Mouse (Mus musculus) intestine, embryonic 15.5 days (tissue): ENCODE results near the gene Nid2. TPM values are rescaled to one million over a fixed set of nuclear protein-coding genes. Genes with fewer than 3 reads are reported as not detected.

Source experiments
- ATAC-seq: fragments of 200-750 bp; cut with Nextera tagmentation; 2 replicates; pipeline ENCODE4 v1.8.0; 2017; ENCODE audit warnings: moderate TSS enrichment, moderate library complexity
- H3K27ac ChIP-seq: fragments of 300-500 bp; sonication (generic); 2 replicates; pipeline ENCODE4 v1.5.1; 2015; ENCODE audit warnings: mild to moderate bottlenecking, inconsistent platforms
- H3K27me3 ChIP-seq: fragments of 300-500 bp; sonication (generic); replicated peaks from 2 replicates; pipeline ENCODE4 v1.6.1; 2015; ENCODE audit warnings: inconsistent platforms
- H3K36me3 ChIP-seq: fragments of 300-500 bp; sonication (generic); 2 replicates; pipeline ENCODE4 v1.6.1; 2015; ENCODE audit warnings: inconsistent platforms
- H3K4me1 ChIP-seq: fragments of 300-500 bp; sonication (generic); replicated peaks from 2 replicates; pipeline ENCODE4 v1.6.1; 2015; ENCODE audit warnings: inconsistent platforms
- H3K4me2 ChIP-seq: fragments of 300-500 bp; sonication (generic); replicated peaks from 2 replicates; pipeline ENCODE4 v1.6.1; 2015; ENCODE audit warnings: mild to moderate bottlenecking, inconsistent platforms
- H3K4me3 ChIP-seq: fragments of 300-500 bp; sonication (generic); replicated peaks from 2 replicates; pipeline ENCODE4 v1.5.1; 2015; ENCODE audit warnings: inconsistent platforms
- H3K9ac ChIP-seq: fragments of 300-500 bp; sonication (generic); 2 replicates; pipeline ENCODE4 v1.6.1; 2015; ENCODE audit warnings: inconsistent platforms
- H3K9me3 ChIP-seq: fragments of 300-500 bp; sonication (generic); 2 replicates; pipeline ENCODE4 v1.6.1; 2016; ENCODE audit warnings: inconsistent platforms
- WGBS: fragments of 180-500 bp; shearing (Covaris S2); methylation state at CpG from one replicate; pipeline ENCODE4 v1.1.7; 2015; 5-methylcytosine and 5-hydroxymethylcytosine counted together
- polyA plus RNA-seq: library from polyadenylated mRNA; unstranded; fragments of >200 nt; fragmentation: Nextera tagmentation; extraction: Ambion mirVana; gene quantifications from 2 replicates; pipeline ENCODE4 v1.2.1, GENCODE M21; 2015

Nid2 gene
- polyA plus RNA-seq, 1 experiment from 2014 or later, result 76.8 TPM

GRCm38 (mm10) chr14:19771173-19771572 lies 20.1 kb downstream of the Nid2 start:
- WGBS, result 79% methylated on average over 7 of the region's 7 CpGs
- no peak overlapping the region for H3K9ac ChIP-seq

GRCm38 (mm10) chr14:19774036-19774628 lies 23.1 kb downstream of the Nid2 start:
- Histone ChIP-seq H3K27me3 (no peaks in the 10 kb centered on the region), H3K9ac (no peak overlapping the region), H3K4me2 (no peak overlapping the region), H3K36me3 (peaks cover 4% of the 10 kb centered on the region; the same call in 1 of the 2 replicates), H3K4me1 (peaks cover 5% of the 10 kb centered on the region; the same call in 1 of the 2 replicates), H3K27ac (no peak overlapping the region), H3K4me3 (no peak overlapping the region), H3K9me3 (no peaks in the 10 kb centered on the region)
- ATAC-seq, result no peak
- 69% methylated on average over 13 of the region's 13 CpGs for WGBS

More at GRCm38 (mm10) chr14:19771173-19771572, 20.1 kb downstream of the Nid2 start:
- Histone ChIP-seq H3K4me3 (no peak overlapping the region), H3K4me2 (no peak overlapping the region), H3K27me3 (no peaks in the 10 kb centered on the region), H3K36me3 (no peaks in the 10 kb centered on the region), H3K27ac (no peak overlapping the region), H3K4me1 (peaks cover 8% of the 10 kb centered on the region; the same call in 1 of the 2 replicates), H3K9me3 (no peaks in the 10 kb centered on the region)
- no peak for ATAC-seq

GRCm38 (mm10) chr14:19775491-19775890 lies 24.4 kb downstream of the Nid2 start:
- peaks cover 8% of the 10 kb centered on the region; the same call in 1 of the 2 replicates for H3K36me3 ChIP-seq
- H3K4me1 ChIP-seq, result no peaks in the 10 kb centered on the region
- H3K4me2 ChIP-seq, result no peak overlapping the region
- peak; percentile 78 for ATAC-seq
- H3K4me3 ChIP-seq, result no peak overlapping the region
- no peak overlapping the region for H3K27ac ChIP-seq
- WGBS, result 65% methylated on average over 4 of the region's 4 CpGs
- H3K27me3 ChIP-seq, result no peaks in the 10 kb centered on the region
- no peak overlapping the region for H3K9ac ChIP-seq
- H3K9me3 ChIP-seq, result no peaks in the 10 kb centered on the region

GRCm38 (mm10) chr14:19776179-19776578 lies 25.1 kb downstream of the Nid2 start:
- no peak for ATAC-seq
- H3K9ac ChIP-seq, result no peak overlapping the region
- peaks cover 8% of the 10 kb centered on the region; the same call in 1 of the 2 replicates for H3K36me3 ChIP-seq
- WGBS, result 89% methylated on average over 5 of the region's 5 CpGs
- H3K4me2 ChIP-seq, result no peak overlapping the region
- H3K4me3 ChIP-seq, result no peak overlapping the region
- no peaks in the 10 kb centered on the region for H3K4me1 ChIP-seq
- no peaks in the 10 kb centered on the region for H3K27me3 ChIP-seq
- H3K9me3 ChIP-seq, result no peaks in the 10 kb centered on the region
- H3K27ac ChIP-seq, result no peak overlapping the region

- no peak overlapping the region for H3K27ac ChIP-seq
- WGBS, result 52% methylated on average over 6 of the region's 6 CpGs
- peak; percentile 61 for ATAC-seq
Observed at GRCm38 (mm10) chr14:19776890-19777289, 25.8 kb downstream of the Nid2 start.

GRCm38 (mm10) chr14:19777365-19777764 lies 26.3 kb downstream of the Nid2 start:
- peaks cover 9% of the 10 kb centered on the region; the same call in 1 of the 2 replicates for H3K36me3 ChIP-seq
- no peak for ATAC-seq
- no peak overlapping the region for H3K27ac ChIP-seq
- H3K27me3 ChIP-seq, result no peaks in the 10 kb centered on the region
- H3K9ac ChIP-seq, result no peak overlapping the region
- no peak overlapping the region for H3K4me3 ChIP-seq
- no peaks in the 10 kb centered on the region for H3K9me3 ChIP-seq
- 89% methylated on average over 6 of the region's 6 CpGs for WGBS
- no peak overlapping the region for H3K4me2 ChIP-seq
- no peaks in the 10 kb centered on the region for H3K4me1 ChIP-seq

More at GRCm38 (mm10) chr14:19776890-19777289, 25.8 kb downstream of the Nid2 start:
- no peak overlapping the region for H3K4me3 ChIP-seq
- no peaks in the 10 kb centered on the region for H3K9me3 ChIP-seq
- no peak overlapping the region for H3K4me2 ChIP-seq
- H3K36me3 ChIP-seq, result peaks cover 8% of the 10 kb centered on the region; the same call in 1 of the 2 replicates
- no peaks in the 10 kb centered on the region for H3K4me1 ChIP-seq
- no peaks in the 10 kb centered on the region for H3K27me3 ChIP-seq
- no peak overlapping the region for H3K9ac ChIP-seq

GRCm38 (mm10) chr14:19777945-19778344 lies 26.9 kb downstream of the Nid2 start:
- H3K4me3 ChIP-seq, result no peak overlapping the region
- H3K4me1 ChIP-seq, result no peaks in the 10 kb centered on the region
- no peaks in the 10 kb centered on the region for H3K27me3 ChIP-seq
- no peak for ATAC-seq
- 85% methylated on average over 13 of the region's 13 CpGs for WGBS
- H3K9ac ChIP-seq, result no peak overlapping the region
- H3K27ac ChIP-seq, result no peak overlapping the region
- H3K4me2 ChIP-seq, result no peak overlapping the region
- H3K36me3 ChIP-seq, result peaks cover 11% of the 10 kb centered on the region; the same call in 1 of the 2 replicates
- H3K9me3 ChIP-seq, result no peaks in the 10 kb centered on the region

- Histone ChIP-seq H3K27me3 (no peaks in the 10 kb centered on the region), H3K4me2 (no peak overlapping the region), H3K36me3 (0 out of 2 replicates have a peak, but pooled peaks cover 3% of the 10 kb centered on the region), H3K27ac (no peak overlapping the region), H3K4me1 (no peaks in the 10 kb centered on the region), H3K4me3 (no peak overlapping the region), H3K9me3 (no peaks in the 10 kb centered on the region), H3K9ac (no peak overlapping the region)
- ATAC-seq, result no peak
- WGBS, result 77% methylated on average over 9 of the region's 9 CpGs
Observed at GRCm38 (mm10) chr14:19785797-19786588, 34.9 kb downstream of the Nid2 start.

GRCm38 (mm10) chr14:19788443-19788842 lies 37.4 kb downstream of the Nid2 start:
- Histone ChIP-seq H3K27ac (no peak overlapping the region), H3K4me1 (no peaks in the 10 kb centered on the region), H3K36me3 (no peaks in the 10 kb centered on the region), H3K9me3 (no peaks in the 10 kb centered on the region), H3K27me3 (no peaks in the 10 kb centered on the region), H3K4me3 (no peak overlapping the region), H3K9ac (no peak overlapping the region), H3K4me2 (no peak overlapping the region)
- ATAC-seq, result no peak
- WGBS, result 62% methylated on average over 1 of the region's 1 CpGs

- Histone ChIP-seq H3K27ac (no peak overlapping the region), H3K9me3 (no peaks in the 10 kb centered on the region), H3K36me3 (no peaks in the 10 kb centered on the region), H3K4me2 (no peak overlapping the region), H3K9ac (no peak overlapping the region), H3K27me3 (no peaks in the 10 kb centered on the region), H3K4me3 (no peak overlapping the region), H3K4me1 (no peaks in the 10 kb centered on the region)
- no peak for ATAC-seq
- 57% methylated on average over 4 of the region's 4 CpGs for WGBS
Observed at GRCm38 (mm10) chr14:19794881-19795280, 43.8 kb downstream of the Nid2 start.

GRCm38 (mm10) chr14:19796541-19797304 lies 45.7 kb downstream of the Nid2 start:
- H3K4me2 ChIP-seq, result no peak overlapping the region
- no peaks in the 10 kb centered on the region for H3K4me1 ChIP-seq
- H3K9ac ChIP-seq, result no peak overlapping the region
- H3K36me3 ChIP-seq, result no peaks in the 10 kb centered on the region
- H3K27ac ChIP-seq, result no peak overlapping the region
- WGBS, result 65% methylated on average over 18 of the region's 18 CpGs
- no peak overlapping the region for H3K4me3 ChIP-seq
- H3K27me3 ChIP-seq, result no peaks in the 10 kb centered on the region
- H3K9me3 ChIP-seq, result no peaks in the 10 kb centered on the region
- no peak for ATAC-seq

- Histone ChIP-seq H3K4me1 (no peaks in the 10 kb centered on the region), H3K9me3 (no peaks in the 10 kb centered on the region), H3K4me2 (no peak overlapping the region), H3K9ac (no peak overlapping the region), H3K4me3 (no peak overlapping the region), H3K36me3 (no peaks in the 10 kb centered on the region), H3K27me3 (no peaks in the 10 kb centered on the region), H3K27ac (no peak overlapping the region)
- 58% methylated on average over 2 of the region's 2 CpGs for WGBS
- no peak for ATAC-seq
Observed at GRCm38 (mm10) chr14:19800485-19800884, 49.4 kb downstream of the Nid2 start.
